Mouse (Mus musculus): ENCODE measurements around the gene Zscan12. TPM values are rescaled to one million over a fixed set of nuclear protein-coding genes. Genes with fewer than 3 reads are reported as not detected.

Zscan12 gene
- polyA plus RNA-seq, 1 experiment from 2014 or later: 15.5 TPM

DNA sequence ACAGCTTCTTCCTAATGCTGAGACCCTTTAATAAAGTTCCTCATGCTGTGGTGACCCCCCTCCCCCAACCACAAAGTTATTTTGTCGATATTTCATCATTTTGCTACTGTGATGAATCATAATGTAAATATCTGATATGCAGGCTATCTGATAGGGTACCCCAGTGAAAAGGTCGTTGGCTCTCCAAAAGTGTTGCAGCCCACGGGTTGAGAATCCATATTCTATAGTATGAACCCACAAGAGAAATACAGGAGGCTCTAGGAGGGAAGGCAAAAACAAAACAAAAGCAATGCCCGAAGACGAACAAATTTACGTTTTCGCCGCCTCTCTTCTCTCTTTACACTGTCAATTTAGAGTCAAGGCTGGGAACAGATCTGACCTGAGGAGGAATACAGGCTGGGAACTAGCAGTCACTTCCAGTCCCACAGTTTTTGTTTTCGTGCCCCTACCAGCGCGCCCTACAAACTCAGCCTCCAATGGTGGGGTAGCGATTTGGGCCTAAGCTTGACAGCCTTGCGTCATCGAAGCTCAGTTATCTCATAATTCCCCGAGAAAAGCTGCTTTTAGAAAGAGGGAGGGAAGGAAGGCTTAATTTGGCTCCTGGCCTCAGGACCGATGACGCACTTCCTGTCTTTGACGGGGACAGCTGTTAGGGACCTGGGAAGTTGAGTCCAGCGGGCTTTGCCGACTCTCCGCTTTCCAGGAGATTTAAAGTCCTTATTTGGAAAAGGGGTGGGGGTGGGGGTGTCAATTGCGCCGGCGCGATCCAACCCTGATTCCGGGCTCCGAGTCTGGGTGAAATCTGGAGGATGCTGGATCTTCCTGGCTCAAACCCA is 45.6 kb downstream of the Zscan12 start:
- H3K27me3 ChIP-seq (ENCODE audit: control insufficient read depth, insufficient read depth, low read length): no peaks in the 10 kb centered on the region
- peak overlapping the region; percentile 57; the same call in 1 of the 2 replicates for H3K27ac ChIP-seq (ENCODE audit: low read depth, low read length)
- peak overlapping the region; percentile 64 for H3K9ac ChIP-seq (ENCODE audit: low read depth, low read length)
- no peaks in the 10 kb centered on the region for H3K9me3 ChIP-seq (ENCODE audit: control insufficient read depth, low read length)
- no peaks in the 10 kb centered on the region for H3K4me1 ChIP-seq (ENCODE audit: control insufficient read depth, insufficient read depth, low read length)
- 3% methylated on average over 27 of the region's 27 CpGs for WGBS
- H3K36me3 ChIP-seq (ENCODE audit: control insufficient read depth, insufficient read depth, low read length): no peaks in the 10 kb centered on the region
- H3K4me3 ChIP-seq (ENCODE audit: low read length): peak overlapping the region; percentile 42
- peak overlapping the region; percentile 55 for H3K4me2 ChIP-seq (replicated peaks; ENCODE audit: low read depth, low read length)
- ATAC-seq (ENCODE audit: low FRiP score, low TSS enrichment): peak; percentile 95

DNA sequence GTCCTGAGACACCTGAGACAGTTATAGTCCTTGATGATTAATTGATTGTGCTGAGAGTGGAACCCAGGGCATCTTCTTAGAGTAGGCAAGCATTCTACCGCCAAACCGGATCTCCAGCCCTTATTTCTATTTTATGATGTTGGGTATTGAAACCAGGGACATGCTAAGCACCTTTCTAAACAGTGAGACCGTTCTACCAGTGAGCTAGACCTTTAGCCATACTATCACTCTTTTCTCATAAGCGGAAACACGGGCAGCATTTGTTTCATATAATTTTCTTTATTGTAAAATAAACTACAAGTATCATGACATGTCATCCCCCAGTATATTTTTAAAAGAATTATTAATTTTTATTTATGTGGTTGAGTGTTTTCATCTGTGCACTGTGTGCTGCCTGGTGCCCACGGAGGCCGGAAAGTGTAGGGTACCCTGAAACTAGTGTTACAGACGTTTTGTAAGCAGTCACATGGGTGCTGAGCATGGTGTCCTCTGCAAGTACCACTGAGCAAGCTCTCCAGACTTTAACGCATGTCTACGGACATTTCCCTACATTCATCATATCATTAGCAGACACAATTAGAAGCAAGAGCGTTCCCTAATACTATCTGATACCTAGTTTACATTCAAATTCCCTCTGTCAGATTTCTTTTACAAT is 46.3 kb downstream of the Zscan12 start:
- H3K4me3 ChIP-seq (ENCODE audit: low read length): peak overlapping the region; percentile 42
- H3K9me3 ChIP-seq (ENCODE audit: control insufficient read depth, low read length): no peaks in the 10 kb centered on the region
- H3K4me1 ChIP-seq (ENCODE audit: control insufficient read depth, insufficient read depth, low read length): no peaks in the 10 kb centered on the region
- peak overlapping the region; percentile 55 for H3K4me2 ChIP-seq (replicated peaks; ENCODE audit: low read depth, low read length)
- H3K9ac ChIP-seq (ENCODE audit: low read depth, low read length): peak overlapping the region; percentile 64; the same call in 1 of the 2 replicates
- 50% methylated on average over 11 of the region's 11 CpGs for WGBS
- H3K27me3 ChIP-seq (ENCODE audit: control insufficient read depth, insufficient read depth, low read length): no peaks in the 10 kb centered on the region
- H3K27ac ChIP-seq (ENCODE audit: low read depth, low read length): no peak overlapping the region
- ATAC-seq (ENCODE audit: low FRiP score, low TSS enrichment): no peak
- H3K36me3 ChIP-seq (ENCODE audit: control insufficient read depth, insufficient read depth, low read length): no peaks in the 10 kb centered on the region

DNA sequence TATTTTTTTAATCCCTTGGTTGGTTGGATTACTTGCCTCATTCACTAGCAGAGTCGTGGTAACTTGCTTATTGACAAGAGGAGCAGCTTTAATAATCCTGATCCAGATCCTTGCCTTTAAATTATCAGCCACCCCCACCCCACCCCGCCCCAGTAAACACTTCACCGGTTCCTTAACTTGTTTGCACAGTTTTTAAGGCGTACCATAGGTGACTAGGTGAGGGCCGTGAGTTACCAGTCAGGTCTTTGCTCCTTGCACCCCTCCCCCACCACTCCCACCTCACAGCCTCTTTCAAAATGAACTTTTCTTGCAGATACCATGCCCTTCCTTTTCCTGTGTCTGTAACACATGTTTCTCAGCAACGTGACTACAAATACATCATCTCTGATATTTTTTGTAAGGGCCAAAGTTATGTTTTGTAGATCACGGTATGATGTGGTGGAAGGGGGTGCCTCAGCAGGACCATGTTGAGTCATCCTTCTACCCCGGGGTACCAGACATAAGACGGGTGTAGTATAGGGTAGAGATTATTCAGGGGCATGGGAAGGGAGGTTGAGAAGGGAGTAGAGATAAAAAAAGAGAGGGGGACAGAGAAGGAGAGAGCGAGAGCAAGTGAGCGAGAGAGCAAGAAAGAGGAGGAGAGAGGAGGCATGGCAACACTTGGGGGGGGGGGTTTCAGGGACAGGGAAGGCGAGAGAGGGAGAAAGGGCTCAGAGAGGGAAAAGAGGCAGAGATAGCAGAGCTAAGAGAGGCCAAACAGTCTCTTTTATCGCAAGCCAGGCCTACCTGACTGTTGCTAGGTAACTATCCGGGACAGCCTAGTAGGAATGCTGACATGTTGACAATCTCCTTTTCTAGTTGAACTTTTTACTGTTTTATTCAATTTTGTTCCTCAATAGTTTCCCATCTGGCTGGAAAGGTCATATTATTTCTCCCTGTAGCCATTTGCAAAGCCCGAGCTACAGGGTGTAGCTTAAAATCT is 51.9 kb downstream of the Zscan12 start:
- H3K4me2 ChIP-seq (replicated peaks; ENCODE audit: low read depth, low read length): no peak overlapping the region
- H3K27ac ChIP-seq (ENCODE audit: low read depth, low read length): no peak overlapping the region
- no peak for ATAC-seq (ENCODE audit: low FRiP score, low TSS enrichment)
- no peak overlapping the region for H3K4me3 ChIP-seq (ENCODE audit: low read length)
- no peaks in the 10 kb centered on the region for H3K9me3 ChIP-seq (ENCODE audit: control insufficient read depth, low read length)
- H3K36me3 ChIP-seq (ENCODE audit: control insufficient read depth, insufficient read depth, low read length): no peaks in the 10 kb centered on the region
- WGBS: 74% methylated on average over 15 of the region's 15 CpGs
- H3K9ac ChIP-seq (ENCODE audit: low read depth, low read length): no peak overlapping the region
- H3K27me3 ChIP-seq (ENCODE audit: control insufficient read depth, insufficient read depth, low read length): no peaks in the 10 kb centered on the region
- H3K4me1 ChIP-seq (ENCODE audit: control insufficient read depth, insufficient read depth, low read length): no peaks in the 10 kb centered on the region

DNA sequence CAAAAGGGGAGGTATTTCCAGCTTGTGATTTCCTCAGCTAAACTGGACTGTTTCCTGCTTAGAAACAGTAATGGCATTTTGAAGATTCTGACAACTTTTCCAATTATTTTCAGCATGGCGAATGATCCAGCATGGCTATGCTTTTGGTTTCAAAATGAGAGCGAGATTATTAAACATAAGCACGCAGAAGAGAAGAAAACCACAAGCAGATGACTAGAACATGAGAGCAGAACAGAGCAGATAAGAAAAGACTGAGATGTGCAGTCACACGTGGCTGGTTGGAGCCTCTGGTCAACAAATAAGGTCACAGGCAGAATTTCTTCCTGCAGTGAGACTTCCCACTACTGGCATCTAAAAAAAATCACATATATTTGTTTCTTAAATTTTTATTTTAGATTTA is 52.6 kb downstream of the Zscan12 start:
- no peaks in the 10 kb centered on the region for H3K4me1 ChIP-seq (ENCODE audit: control insufficient read depth, insufficient read depth, low read length)
- no peaks in the 10 kb centered on the region for H3K9me3 ChIP-seq (ENCODE audit: control insufficient read depth, low read length)
- H3K4me2 ChIP-seq (replicated peaks; ENCODE audit: low read depth, low read length): no peak overlapping the region
- 83% methylated on average over 4 of the region's 4 CpGs for WGBS
- no peak for ATAC-seq (ENCODE audit: low FRiP score, low TSS enrichment)
- no peak overlapping the region for H3K4me3 ChIP-seq (ENCODE audit: low read length)
- no peaks in the 10 kb centered on the region for H3K27me3 ChIP-seq (ENCODE audit: control insufficient read depth, insufficient read depth, low read length)
- H3K27ac ChIP-seq (ENCODE audit: low read depth, low read length): no peak overlapping the region
- no peak overlapping the region for H3K9ac ChIP-seq (ENCODE audit: low read depth, low read length)
- H3K36me3 ChIP-seq (ENCODE audit: control insufficient read depth, insufficient read depth, low read length): no peaks in the 10 kb centered on the region

DNA sequence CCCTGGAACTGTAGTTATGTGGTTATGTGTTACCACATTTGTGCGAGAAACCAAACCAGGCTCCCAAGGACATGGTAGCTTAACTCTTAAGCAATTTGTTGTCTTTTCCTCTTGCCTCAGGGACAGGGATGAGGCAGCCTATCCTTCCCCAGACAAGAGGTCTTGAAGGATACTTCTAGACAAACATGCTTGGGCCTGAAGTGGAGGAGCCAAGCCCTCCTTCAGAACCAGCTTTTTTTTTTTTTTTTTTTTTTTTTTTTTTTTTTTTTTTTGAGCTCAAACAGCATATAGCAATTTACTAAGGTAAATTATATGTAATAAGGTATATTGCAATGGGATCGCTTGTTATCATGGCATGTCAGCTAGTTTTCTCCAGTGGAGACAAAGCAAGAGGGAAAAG is 53.1 kb downstream of the Zscan12 start:
- no peak for ATAC-seq (ENCODE audit: low FRiP score, low TSS enrichment)
- H3K9me3 ChIP-seq (ENCODE audit: control insufficient read depth, low read length): no peaks in the 10 kb centered on the region
- no peaks in the 10 kb centered on the region for H3K36me3 ChIP-seq (ENCODE audit: control insufficient read depth, insufficient read depth, low read length)
- no peaks in the 10 kb centered on the region for H3K27me3 ChIP-seq (ENCODE audit: control insufficient read depth, insufficient read depth, low read length)
- no peaks in the 10 kb centered on the region for H3K4me1 ChIP-seq (ENCODE audit: control insufficient read depth, insufficient read depth, low read length)
- no peak overlapping the region for H3K9ac ChIP-seq (ENCODE audit: low read depth, low read length)
- no peak overlapping the region for H3K4me3 ChIP-seq (ENCODE audit: low read length)
- H3K4me2 ChIP-seq (replicated peaks; ENCODE audit: low read depth, low read length): no peak overlapping the region
- 87% methylated on average over 2 of the region's 2 CpGs for WGBS
- H3K27ac ChIP-seq (ENCODE audit: low read depth, low read length): no peak overlapping the region

DNA sequence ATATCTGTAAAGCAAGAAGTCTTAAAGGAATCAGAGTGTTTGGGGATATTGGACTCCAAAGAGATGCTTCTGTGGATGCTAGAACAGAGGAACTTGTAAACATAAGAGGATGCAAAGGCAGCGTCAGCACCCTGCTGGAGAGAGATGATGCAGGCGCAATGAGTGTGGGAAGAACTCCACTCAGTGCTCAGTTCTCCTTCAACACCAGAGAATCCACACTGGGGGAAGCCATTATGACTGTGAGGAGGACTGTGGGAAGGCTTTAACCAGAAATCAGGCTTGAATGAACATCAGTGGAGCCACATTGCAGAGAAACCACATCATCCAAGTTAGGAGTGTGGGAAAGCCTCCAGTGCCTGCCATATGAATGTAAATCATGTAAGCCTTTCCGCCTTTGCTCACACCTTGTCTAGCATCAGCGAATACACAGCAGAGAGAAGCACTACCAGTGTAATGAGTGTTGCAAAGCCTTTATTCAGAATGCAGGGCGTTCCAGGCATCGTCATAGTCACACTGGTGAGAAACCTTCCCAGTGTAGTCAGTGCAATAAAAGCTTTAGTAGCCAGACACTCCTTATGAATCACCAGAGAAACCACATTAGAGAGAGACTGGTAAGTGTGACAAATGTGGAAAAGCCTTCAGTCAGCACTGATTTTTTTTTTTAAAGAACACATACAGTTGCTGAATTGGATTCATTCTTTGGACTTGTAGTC is 54.8 kb downstream of the Zscan12 start:
- Histone ChIP-seq H3K4me3 (ENCODE audit: low read length) (no peak overlapping the region), H3K27ac (ENCODE audit: low read depth, low read length) (no peak overlapping the region), H3K4me1 (ENCODE audit: control insufficient read depth, insufficient read depth, low read length) (no peaks in the 10 kb centered on the region), H3K27me3 (ENCODE audit: control insufficient read depth, insufficient read depth, low read length) (no peaks in the 10 kb centered on the region), H3K36me3 (ENCODE audit: control insufficient read depth, insufficient read depth, low read length) (no peaks in the 10 kb centered on the region), H3K4me2 (replicated peaks; ENCODE audit: low read depth, low read length) (no peak overlapping the region), H3K9ac (ENCODE audit: low read depth, low read length) (no peak overlapping the region), H3K9me3 (ENCODE audit: control insufficient read depth, low read length) (no peaks in the 10 kb centered on the region)
- ATAC-seq (ENCODE audit: low FRiP score, low TSS enrichment): no peak
- 65% methylated on average over 6 of the region's 6 CpGs for WGBS

DNA sequence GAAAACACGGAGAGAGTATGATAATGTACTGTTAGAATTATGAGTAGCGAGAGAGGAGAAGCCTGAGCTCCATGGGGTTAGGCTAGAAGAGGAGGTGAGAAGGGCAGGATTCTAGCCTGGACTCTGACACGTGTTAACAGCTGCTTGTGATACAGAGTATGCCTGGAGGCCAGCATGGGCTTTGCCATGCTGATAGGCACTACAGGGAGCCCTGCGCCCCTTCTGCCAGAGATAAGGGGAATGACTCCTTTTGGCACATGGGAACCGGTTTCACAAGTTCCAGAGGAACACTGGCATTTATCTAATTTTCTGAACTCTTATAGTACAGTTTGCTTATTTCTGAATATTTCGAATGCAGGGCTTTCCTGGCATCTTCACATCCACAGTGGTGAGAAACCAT is 56.2 kb downstream of the Zscan12 start:
- H3K9ac ChIP-seq (ENCODE audit: low read depth, low read length): no peak overlapping the region
- no peak overlapping the region for H3K27ac ChIP-seq (ENCODE audit: low read depth, low read length)
- H3K9me3 ChIP-seq (ENCODE audit: control insufficient read depth, low read length): no peaks in the 10 kb centered on the region
- no peak for ATAC-seq (ENCODE audit: low FRiP score, low TSS enrichment)
- H3K36me3 ChIP-seq (ENCODE audit: control insufficient read depth, insufficient read depth, low read length): no peaks in the 10 kb centered on the region
- no peaks in the 10 kb centered on the region for H3K4me1 ChIP-seq (ENCODE audit: control insufficient read depth, insufficient read depth, low read length)
- no peak overlapping the region for H3K4me2 ChIP-seq (replicated peaks; ENCODE audit: low read depth, low read length)
- 70% methylated on average over 6 of the region's 6 CpGs for WGBS
- H3K27me3 ChIP-seq (ENCODE audit: control insufficient read depth, insufficient read depth, low read length): no peaks in the 10 kb centered on the region
- H3K4me3 ChIP-seq (ENCODE audit: low read length): no peak overlapping the region

All from kidney, embryonic 14.5 days (tissue).